Mouse (Mus musculus) yolk sac, embryonic 10.5 days (tissue): ENCODE measurements around the gene Mdga1.

Source experiments
- DNase-seq: peaks from one replicate; pipeline ENCODE4 v3.0.0-alpha.2; 2017; ENCODE audit warnings: low spot score

The Mdga1 gene

GRCm38 (mm10) chr17:29919552-29919920 is 50.4 kb downstream of the Mdga1 start:
- DNase-seq: no peak

- DNase-seq: no peak
Measured at GRCm38 (mm10) chr17:29918791-29919551, 50.9 kb downstream of the Mdga1 start.

GRCm38 (mm10) chr17:29916968-29917367 is 52.9 kb downstream of the Mdga1 start:
- no peak for DNase-seq

DNA sequence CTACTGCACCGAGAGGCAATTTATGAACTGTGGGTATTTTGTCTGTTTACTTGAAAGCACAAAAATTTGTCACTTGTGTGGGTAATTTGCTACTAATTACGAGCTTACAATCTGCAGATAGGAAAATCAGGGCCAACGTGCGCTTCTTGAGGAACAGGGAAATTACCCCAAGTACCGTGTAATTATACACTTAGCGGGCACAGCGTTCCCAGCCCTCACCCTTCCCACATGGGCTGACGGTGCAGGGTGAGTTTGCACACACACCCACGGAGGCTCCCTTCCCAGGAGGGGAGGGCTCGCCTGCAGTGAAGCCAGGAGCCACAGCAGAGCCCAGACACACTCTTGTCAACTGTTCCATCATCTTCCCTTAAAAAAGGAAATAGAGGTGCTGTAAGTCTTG is 54.1 kb downstream of the Mdga1 start:
- DNase-seq: no peak

DNA sequence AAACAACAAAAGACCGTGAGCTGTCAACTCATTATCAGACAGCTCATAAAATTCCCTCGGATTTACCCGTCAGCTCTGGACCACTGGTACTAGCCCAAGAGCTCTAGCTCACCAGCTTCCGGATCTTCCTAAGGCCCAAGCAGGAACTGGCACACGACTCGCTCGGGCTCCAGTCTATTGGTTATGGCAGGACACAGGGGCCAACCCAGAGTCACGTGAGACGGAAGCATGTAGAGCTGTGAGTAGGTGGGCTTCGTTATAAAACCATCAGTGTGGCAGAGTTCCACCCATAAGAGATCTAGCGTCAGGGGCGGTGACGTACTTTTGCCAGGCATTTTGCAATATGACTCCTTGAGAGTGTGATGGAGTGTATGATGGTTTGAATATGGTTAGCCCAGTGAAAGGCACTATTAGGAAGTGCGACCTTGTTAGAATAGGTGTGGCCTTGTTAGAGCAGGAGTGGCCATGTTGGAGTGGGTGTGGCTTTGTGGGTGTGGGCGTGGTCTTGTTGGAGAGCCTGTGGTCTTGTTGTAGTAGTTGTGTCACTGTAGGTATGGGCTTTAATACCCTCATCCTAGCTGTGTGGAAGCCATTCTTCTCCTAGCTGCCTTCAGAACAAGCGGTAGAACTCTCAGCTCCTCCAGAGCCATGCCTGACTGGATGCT is 56.5 kb downstream of the Mdga1 start:
- no peak for DNase-seq

GRCm38 (mm10) chr17:29912733-29913132 is 57.2 kb downstream of the Mdga1 start:
- DNase-seq: no peak

DNA sequence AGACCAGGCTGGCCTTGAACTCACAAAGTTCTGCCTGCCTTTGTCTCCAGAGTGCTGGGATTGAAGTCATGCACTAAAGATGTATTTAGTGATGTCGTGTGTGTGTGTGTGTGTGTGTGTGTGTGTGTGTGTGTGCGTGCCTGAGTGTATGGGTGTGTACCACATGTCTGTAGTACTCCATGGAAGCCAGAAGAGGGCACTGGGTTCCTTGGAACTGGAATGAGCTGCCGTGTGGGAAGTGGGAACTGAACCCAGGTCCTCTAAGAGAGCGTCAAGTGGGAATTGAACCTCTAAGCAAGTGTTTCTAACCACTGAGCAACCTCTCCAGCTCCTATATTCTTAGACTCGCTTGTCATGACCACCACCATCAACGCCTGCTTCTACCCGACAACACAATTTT is 60.9 kb downstream of the Mdga1 start:
- DNase-seq: no peak

DNA sequence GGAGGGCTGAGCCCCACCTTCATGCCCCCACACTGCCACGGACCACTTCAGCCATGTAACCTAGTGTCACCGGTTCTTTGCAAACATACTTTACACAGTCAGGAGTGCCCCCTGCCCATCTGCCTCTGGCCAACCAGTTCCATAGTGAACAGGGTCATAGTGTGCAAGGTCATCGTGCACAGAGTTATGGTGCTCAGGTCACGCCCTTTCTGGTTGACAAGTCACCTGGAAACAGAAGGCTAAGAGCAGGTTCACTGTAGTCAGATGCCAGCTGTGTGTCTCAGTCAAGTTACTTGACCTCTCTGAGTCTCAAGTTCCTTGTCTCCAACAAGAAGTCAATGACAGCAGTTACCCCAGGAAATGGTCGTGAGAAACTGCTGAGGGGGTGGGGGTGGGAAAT is 65.2 kb downstream of the Mdga1 start:
- DNase-seq: no peak

DNA sequence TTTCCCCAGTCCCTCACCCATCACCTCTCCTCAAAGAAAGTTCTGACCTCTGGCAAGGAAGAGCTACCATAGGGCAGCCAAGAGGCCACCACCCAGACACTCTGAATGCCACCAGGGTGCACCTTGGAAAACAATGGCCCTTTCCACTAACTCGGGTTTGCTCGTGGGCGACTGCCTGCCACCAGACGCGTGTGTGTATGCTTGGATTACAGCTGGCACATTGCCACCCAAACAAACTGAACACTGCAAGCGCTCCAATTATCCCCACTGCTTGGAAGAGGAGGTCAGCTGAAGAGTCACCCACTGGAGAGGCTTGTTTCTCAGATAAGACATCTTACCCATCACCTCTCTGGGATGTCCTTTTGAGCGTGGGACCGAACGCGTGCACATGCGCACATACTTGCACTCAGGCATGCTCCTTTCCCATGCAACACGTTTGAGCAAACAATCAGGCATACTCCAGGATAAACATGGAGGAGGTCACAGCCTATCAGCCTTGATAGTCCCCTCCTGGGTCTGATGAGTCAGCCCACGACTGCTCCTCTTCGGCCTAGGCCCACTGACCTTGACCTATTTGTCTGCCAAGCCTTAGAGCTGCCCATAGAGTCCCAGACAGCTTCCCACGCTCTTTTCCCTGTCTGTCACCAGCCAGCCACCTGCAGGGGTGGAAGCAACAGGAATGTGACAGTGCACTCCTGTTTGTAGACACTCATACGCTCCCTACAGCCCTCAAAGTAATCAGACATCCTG is 67.3 kb downstream of the Mdga1 start:
- DNase-seq: no peak

DNA sequence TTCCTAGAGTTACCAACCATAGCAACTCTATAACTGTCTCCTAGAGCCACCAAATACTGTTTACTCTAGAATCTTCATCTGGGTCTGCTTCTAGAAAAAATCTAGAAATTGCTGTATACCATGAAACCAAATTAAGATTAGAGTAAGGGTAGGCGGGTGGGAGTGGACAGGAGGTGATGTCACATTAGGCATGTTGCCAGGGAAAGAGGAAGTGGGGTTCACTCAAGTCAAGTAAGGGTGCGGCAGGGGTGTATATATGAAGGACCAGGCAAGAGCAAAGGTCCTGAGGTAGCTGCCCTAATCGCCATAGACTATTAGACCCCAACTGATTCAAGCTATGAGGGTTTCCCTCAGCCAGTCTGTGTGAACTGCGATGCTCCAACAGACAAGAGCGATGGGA is 69.6 kb downstream of the Mdga1 start:
- DNase-seq: no peak

DNA sequence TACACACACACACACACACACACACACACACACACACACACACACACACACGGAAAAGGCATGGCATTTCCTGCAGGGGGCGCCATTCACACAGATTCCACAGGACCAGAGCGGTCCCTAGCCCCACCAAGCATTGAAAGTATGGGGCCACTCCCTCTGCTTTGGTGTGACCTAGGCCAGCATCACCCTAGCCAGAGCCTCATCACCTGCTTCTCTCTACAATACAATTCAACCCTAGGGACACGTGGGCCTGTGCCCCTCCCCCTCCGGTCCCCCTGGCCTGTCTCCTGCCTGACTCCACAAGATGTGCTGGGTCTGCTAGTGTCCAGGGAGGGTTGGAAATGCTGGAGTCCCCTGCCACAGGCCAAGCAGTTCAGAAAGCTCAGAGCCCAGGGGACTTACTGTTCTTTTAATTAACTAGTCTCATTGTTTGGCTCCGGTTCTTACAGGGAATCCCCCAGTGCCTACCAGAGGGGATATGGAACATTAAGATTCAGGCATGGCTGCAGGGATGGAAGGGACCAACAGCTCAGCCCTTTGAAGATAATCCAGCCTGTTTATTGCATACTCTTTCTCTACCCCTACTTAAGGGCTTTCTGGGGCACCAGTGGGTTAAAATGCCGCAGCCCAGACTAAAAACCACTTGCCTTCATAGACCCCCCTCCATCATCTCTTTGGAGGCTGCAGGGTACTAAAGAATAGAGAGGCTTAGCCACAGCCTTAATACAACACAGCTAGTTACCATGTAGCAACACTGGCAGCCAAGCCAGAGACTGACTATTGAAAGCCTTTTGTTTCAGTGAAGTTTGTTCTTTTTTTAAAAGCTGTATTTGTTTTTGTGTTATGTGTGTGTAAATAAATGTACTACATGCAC is 73.5 kb downstream of the Mdga1 start:
- no peak for DNase-seq

DNA sequence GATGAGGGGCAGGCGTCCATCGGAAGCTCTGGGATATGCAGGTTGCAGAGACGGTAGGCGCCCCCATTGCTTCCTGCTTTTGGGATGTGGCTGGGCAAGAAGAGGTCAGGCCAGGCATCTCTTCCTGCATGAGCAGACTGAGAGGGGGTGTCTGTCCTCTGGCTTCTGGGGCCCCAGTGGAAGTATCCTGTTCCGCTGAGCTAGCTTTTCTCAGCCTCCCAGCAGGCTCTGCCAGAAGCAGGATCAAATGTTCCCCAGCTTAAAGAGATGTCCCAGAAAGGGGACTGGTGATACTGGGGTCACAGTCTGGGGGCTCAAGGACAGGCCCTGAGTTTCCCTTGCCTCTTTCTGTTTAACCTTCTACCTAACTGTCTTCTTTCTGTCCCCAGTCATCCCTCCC is 74.3 kb downstream of the Mdga1 start:
- no peak for DNase-seq

- DNase-seq: no peak
Measured at GRCm38 (mm10) chr17:29894965-29895364, 74.9 kb downstream of the Mdga1 start.

- DNase-seq: no peak
Measured at GRCm38 (mm10) chr17:29890451-29891110, 79.3 kb downstream of the Mdga1 start.

DNA sequence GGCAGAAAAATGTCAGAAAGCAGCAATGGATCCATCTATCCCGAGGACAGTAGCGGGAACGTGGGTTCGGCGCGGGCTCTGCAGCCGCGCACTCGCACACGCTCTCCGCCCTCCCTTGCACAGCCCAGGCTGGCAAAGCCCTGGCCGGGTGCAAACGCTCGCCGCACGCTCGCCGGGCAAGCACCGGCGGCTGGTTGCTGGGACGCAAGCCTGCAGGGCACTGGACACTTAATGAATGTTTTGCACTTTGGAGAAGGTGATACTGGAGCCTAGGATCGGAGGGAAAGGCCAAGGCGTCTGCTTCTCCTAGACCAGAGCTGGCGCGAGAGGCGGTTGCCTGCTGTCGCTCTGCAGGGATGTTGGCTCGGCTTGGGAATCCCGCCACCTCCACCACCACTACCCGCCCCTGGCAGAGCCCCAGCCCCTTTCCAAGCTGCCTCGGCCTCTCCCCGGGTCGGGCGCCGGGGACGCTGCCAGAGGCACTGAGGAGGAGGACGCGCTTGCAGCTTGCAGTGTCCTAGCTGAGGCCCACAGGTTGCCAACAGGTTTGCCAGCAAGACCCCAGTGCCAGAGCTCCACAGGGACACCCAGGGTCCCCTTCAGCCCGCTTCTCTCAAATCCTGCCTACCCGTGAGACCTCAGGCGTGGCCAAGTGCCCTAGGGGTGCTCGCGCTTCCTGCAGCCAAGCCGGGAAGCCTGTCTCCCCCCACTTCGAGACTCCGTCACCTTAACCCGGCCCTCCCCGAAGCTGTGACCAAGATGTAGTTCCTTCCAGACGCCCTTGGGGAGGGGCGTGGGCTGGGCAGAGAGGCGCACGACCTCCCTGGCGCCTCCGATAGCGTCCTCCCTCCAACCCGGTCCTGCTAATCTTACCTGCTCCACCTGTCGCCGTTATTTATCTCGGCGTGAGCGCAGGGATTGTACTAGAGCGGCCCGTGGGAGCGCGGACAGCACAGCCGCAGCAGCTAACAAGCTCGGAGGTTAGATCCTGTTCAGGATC is 80.6 kb downstream of the Mdga1 start:
- peak; percentile 26 for DNase-seq

DNA sequence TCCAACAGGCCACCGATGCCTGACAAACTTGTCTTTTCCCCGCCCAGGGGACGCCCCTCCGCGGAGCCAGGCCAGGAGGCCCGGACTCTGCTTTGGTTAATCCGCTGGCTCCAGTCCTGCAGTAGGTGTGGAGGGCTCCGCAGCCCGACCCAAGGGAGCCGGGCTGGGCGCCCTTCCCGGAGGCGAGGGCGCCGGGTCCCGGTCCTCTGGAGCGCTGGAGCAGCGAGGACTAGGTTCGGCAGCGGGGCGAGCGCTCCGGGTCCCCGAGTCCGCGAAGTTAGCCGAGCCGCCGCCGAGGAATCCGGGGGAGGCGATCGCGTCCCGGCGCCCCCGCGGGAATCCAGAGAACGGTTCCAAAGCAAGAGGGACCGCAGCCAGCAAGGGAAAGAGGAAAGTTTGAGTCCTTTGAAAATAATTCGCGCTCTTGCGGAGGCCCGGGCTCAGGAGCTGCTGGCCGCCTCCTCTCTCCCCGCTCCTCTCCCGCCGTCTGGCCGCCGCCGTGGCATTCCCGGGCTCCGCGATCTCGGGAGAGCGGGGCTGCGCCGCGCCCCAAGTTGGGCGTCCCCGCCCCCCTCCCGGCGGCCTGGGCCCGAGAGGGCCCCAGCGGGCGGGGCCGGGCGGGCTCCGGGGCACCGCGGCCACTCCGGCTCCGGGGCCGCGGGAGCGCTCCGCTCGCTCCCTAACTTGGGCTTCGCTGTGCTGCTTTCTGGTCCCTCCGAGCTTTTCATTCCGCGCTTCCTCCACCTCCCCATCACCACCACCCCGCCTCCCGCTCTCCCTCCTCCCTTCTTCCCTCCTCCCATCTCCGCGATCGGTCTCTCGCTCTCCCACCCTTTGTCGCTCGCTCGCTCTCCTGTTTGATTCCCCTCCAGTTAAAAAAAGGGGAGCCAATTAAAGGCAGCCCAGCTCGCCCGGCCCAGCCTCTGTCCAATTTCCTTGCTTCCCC is 81.7 kb downstream of the Mdga1 start:
- DNase-seq: peak; percentile 65

GRCm38 (mm10) chr17:29887271-29887880 is 82.5 kb downstream of the Mdga1 start:
- peak; percentile 43 for DNase-seq

- DNase-seq: no peak
Measured at GRCm38 (mm10) chr17:29886655-29887251, 83.1 kb downstream of the Mdga1 start.
